Mouse (Mus musculus) naive thymus-derived CD4-positive, alpha-beta T cell, adult 2 months (primary cell): Measurements from ENCODE around the gene Col1a2.

ENCODE experiments used
- DNase-seq: peaks from one replicate; pipeline ENCODE4 v3.0.0-alpha.2; 2011; ENCODE audit warnings: low read depth

The Col1a2 gene

GRCm38 (mm10) chr6:4504603-4505131, at the start of gene Col1a2:
Col1a2 (plus strand) TSS chr6:4504814.
- no peak for DNase-seq

DNA sequence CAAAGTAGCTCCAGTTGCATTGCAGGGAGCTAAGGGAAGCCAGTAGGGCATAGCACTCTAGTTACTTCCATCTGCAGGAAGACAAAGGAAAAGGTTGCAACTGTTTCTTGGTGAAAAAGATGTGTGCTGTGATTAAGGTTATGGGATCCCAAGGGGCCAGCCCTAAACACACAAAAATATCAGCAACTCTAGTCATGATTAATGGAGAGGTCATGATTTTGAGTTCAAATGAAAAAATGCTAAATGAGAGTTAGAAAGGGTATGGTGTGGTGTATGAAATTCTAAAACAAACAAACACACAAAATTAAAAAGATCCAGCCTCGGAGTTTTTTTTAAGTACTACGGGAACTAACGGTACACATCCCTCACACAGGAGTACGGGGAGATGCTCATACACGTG, 49.1 kb upstream of the Col1a2 start:
- no peak for DNase-seq

- DNase-seq = no peak
These were observed 48.5 kb upstream of the Col1a2 start for GRCm38 (mm10) chr6:4455961-4456617.

DNA sequence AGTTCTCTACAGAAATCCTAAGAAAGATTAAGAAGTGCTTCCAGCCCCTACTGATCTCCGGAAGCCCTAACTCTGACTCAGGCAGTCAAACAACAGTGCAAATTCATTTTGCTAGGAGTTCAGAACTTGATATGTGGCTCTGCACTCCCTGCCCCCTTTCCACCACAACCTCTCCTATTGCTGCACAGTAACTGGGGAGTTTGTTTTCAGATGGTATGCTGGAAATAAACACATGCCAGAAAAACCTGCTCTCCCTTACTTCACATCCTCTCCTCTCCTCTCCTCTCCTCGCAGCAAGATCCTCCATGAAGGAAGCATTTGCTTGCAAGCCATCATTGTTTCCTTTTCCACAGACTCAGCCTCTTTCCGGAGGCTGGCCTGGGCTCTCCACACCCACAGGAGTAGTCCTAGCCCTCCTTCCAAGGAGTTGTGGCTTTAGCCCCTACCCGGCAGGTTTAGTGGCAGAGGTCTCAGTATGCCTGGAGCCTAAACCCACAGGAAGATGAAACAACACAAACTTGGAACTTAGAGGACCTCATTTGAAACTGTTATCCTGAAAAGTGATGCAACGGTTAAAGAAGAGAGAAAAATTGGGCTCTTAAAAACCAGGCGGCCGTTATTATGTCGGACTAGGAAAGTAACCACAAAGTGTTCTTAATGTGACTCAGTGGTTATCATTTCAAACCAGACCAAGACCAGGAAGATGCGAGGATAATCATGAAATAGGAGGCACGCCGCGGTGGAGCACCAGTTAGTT, 47.7 kb upstream of the Col1a2 start:
- no peak for DNase-seq

DNA sequence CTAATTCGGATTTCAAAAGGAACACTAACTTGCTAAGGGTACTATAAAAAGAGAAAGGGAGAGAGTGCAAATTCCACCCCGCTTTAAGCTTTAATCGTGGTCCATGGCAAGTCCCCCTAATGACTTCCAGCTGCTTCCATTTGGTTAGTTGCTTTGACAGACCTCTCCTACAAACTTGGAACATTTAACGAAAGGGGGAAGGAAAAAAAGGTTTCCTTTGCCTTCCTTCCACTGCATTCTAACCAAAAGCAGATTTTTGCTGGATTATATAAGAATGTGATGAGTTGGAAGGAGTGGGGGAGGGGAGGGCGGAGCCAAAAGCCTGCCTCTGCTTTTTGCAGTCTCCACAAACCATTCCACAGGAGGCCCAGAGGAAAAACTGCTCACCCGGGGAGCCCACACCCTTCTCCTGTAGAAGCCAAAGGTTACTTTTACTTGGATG, 47.0 kb upstream of the Col1a2 start:
- no peak for DNase-seq

DNA sequence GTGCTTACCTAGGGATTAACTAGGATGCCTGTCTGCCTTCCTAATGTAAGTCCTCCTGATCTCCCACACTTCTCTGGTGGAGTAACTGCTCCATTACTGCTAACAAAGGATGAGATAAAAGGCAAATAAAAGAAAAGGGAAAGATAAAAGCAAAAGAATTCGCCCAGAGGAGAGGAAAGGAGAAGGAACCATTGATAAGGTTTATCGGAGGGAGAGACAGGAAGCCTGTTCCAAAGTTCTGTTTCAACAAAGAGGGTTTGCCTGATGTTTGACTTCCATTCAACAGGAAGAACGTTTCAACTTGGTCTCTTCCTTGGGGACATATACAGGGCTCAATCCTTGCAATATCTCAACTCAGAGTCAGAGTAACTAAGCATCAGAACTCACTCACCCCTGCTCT, 39.3 kb upstream of the Col1a2 start:
- no peak for DNase-seq

DNA sequence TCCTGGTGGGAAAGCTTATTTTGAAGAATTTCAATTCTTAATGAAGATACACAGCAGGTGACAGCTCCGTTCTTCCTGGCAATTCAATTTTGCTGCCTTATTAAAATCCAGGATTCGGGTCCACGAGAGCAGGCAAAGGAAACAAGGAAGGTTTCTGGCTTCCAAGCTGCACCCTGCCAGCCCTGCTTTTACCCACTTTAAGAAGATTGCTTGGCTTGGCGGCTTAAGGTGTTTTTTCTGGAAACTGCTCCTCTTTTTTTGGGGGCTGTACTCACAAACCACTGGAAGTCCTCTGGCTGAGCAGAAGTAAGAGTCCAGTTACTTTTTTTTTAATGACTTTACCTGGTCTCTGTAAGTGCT, 21.1 kb upstream of the Col1a2 start:
- no peak for DNase-seq

DNA sequence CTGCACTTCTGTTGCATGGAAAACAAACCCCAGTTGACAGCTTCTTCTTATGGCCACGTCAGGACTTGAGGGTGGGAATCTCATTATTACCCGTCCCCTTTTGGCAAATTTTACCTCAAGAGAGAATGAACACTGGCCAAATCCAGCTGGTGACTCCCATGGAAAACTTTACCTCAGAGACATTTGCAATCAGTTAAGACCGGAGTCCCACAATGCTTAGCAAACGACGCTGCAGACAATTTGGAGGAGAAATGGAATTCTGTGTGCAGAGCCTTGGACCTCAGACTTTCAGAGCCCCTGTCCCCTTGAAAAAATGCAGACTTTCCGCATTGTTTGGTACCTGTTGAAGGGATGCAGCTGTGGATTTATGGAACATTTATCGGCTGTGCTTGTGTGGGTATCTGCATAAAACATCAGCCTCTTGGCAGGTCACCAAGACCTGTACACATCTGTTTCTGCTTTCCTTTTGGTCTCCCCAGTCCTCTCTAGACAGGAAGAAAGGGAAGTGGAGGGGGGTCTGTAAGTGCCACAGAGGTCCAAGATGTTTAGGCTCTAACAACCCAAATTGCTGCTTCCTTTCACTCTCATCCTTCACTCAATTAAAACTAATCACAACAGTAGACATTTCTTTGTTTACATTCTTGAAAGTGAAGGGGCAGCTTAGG, 20.5 kb upstream of the Col1a2 start:
- no peak for DNase-seq

GRCm38 (mm10) chr6:4488349-4488748, 16.3 kb upstream of the Col1a2 start:
- DNase-seq = no peak

DNA sequence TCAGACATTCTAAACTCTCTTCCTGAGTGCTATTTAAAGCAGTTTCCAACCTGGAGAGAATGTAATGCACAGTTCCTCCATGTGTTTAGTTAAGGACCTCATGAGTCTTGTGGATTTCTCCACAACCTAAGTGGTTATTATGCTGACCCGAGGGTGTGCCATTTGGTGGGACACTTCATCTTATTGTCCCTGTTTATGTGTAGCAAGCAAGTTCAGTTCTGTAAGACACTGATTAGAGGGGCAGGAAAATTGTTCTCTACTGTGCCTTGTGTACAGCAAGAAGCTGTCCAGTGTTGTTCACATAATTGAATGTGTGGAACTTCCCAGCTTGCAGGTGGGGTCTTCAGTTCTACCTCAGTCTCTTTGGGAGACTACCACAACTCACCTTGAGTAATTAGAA, 15.6 kb upstream of the Col1a2 start:
- DNase-seq = no peak

DNA sequence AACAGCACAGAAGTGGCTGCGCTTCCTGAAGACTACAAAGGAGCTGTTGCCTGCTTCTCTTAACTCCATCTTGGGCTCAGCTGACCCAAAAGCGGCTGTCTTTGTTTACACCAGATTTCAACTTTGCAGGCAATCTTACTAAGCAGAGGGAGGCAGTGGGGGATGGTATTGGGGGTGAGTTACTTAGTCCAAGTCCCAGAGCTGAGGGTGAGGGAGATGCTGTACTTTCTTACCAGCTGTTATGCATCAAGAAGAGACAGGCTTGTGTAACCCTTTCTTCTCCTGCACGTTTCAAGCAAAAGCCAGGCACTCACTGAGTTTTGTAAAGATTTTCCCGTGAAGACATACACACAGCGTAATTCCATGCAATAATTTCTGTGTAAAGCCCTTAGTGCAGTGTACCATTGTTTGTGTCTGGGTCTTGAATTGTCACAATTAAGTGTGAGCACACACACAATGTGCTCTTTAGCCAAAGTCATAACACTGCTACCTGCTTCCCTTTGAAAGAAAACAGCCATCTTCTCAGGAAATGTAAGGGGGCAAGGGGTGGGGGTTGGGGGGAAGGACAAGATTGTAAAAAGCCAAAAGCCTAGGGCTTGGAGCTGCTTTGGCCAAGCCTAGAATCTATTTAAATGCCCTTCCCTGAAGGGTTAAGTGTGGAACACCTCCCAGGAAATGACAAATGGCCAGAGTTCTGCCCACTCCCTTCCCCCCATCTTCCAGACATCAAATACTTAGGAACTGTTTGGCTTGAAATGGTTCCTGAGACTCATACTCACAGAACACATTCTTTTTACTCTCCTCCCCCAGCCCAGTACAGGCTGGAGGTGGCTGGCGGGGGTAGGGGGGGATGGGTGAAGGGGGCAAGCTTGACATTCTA, 15.0 kb upstream of the Col1a2 start:
- no peak for DNase-seq

DNA sequence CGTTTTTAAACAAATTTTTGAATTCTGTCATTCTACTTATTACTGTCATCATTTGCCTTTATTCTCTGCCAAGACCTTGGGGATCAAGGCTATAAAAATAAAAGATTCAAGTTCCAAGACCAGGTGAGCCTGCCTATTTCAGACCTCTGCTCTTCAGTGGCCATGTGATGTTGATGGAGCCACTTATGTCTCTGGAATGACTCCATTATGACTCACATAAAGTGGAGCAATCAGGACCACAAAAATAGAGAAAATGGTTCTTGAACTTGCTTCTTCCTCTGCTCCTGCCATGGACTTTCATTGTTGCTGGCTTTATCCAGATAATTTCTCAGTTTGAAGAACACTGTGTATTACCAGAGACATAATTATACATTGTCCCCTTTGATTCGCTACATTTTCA, 10.9 kb upstream of the Col1a2 start:
- no peak for DNase-seq

DNA sequence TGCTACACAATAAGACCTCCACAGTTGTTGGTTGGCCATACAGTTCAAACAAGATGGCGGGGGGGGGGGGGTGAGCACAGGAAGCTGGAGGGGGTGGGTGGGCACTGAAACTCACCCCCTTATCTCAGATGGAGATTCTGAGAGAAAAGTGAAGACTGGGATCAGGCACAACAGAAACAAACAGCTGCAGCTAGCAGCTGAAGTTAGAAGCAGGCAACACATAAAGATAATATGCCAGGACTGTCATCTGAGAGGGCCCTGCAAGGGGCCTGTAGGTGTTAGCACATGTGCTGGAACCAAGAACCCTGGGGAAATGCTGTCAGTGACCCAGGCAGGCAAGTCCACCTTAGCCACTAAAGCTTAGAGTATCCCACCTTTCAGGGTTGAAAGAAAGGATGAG, 8.2 kb upstream of the Col1a2 start:
- DNase-seq = no peak

GRCm38 (mm10) chr6:4503106-4503505, 1.5 kb upstream of the Col1a2 start:
- no peak for DNase-seq

- DNase-seq = no peak
These were observed 764 bp downstream of the Col1a2 start for GRCm38 (mm10) chr6:4505158-4505997.

DNA sequence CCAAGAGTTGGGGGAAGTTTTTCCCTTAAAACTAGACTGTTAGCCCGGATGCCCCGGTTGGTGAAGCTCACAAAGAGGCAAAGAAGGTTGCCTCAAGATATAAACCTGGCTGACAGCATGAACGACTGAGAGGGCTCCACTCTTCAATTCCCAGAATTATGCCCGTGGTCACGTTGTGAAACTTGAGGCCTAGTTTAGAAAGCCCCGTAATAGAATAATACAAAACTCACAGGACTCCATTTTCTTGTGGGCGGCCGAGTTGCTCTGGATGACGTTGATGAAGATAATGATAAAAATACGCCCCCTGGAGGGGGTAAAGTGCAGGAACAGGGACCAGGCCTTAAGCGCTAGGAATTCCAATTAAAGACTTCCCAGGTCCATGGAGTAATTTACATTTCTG, 1.5 kb downstream of the Col1a2 start:
- DNase-seq = no peak

- DNase-seq = no peak
These were observed 2.2 kb downstream of the Col1a2 start for GRCm38 (mm10) chr6:4506791-4507190.

GRCm38 (mm10) chr6:4507323-4507722, 2.7 kb downstream of the Col1a2 start:
- DNase-seq = no peak

GRCm38 (mm10) chr6:4508279-4508678, 3.7 kb downstream of the Col1a2 start:
- DNase-seq = no peak

DNA sequence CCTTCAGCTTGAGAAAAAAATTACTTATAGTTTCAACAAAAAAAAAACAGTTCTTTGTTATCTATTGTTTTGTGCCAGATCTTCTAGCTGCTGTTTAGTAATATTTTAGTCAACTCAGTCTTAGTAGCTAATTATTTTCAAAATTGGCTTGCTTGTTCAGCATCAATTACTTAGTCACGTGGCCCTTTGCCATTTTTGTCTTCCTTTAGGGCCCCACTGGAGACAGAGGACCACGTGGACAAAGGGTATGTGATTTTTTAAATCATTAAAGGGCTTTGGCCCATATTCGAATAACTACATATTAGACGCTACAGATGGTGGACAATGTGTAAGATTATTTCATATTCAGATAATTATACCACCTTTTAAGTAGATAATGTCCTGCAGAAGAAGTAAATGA, 4.8 kb downstream of the Col1a2 start:
- DNase-seq = no peak

- no peak for DNase-seq
These were observed 10.1 kb downstream of the Col1a2 start for GRCm38 (mm10) chr6:4514671-4515070.
